Mouse (Mus musculus) stomach, postnatal 0 days (tissue): Measurements from ENCODE around the gene Vac14. TPM values are rescaled to one million over a fixed set of nuclear protein-coding genes. Genes with fewer than 3 reads are reported as not detected.

Experiments used
- ATAC-seq: fragments of 200-750 bp; cut with Nextera tagmentation; 2 replicates; pipeline ENCODE4 v1.8.0; 2017; ENCODE audit not compliant: low FRiP score, low TSS enrichment
- DNase-seq: peaks from one replicate; pipeline ENCODE4 v3.0.0-alpha.2; 2016; ENCODE audit warnings: low spot score
- H3K27ac ChIP-seq: fragments of 300-500 bp; sonication (generic); replicated peaks from 2 replicates; pipeline ENCODE4 v1.5.1; 2014; ENCODE audit warnings: mild to moderate bottlenecking, control low read depth
- H3K27me3 ChIP-seq: fragments of 300-500 bp; sonication (generic); 2 replicates; pipeline ENCODE4 v1.6.1; 2014; ENCODE audit warnings: low read length; ENCODE audit not compliant: control insufficient read depth, insufficient read depth
- H3K36me3 ChIP-seq: fragments of 300-500 bp; sonication (generic); 2 replicates; pipeline ENCODE4 v1.6.1; 2014; ENCODE audit warnings: low read length, mixed read lengths; ENCODE audit not compliant: control insufficient read depth, insufficient read depth
- H3K4me1 ChIP-seq: fragments of 300-500 bp; sonication (generic); replicated peaks from 2 replicates; pipeline ENCODE4 v1.6.1; 2014; ENCODE audit warnings: antibody characterized with exemption; ENCODE audit not compliant: control insufficient read depth, insufficient read depth
- H3K4me2 ChIP-seq: fragments of 300-500 bp; sonication (generic); replicated peaks from 2 replicates; pipeline ENCODE4 v1.6.1; 2014; ENCODE audit warnings: low read depth, mild to moderate bottlenecking, control low read depth, moderate library complexity
- H3K4me3 ChIP-seq: fragments of 300-500 bp; sonication (generic); 2 replicates; pipeline ENCODE4 v1.5.1; 2014; ENCODE audit warnings: low read depth, low read length, control low read depth
- H3K9ac ChIP-seq: fragments of 300-500 bp; sonication (generic); 2 replicates; pipeline ENCODE4 v1.6.1; 2014; ENCODE audit warnings: mild to moderate bottlenecking, low read length, control low read depth, mixed read lengths
- H3K9me3 ChIP-seq: fragments of 300-500 bp; sonication (generic); 2 replicates; pipeline ENCODE4 v1.6.1; 2016; ENCODE audit warnings: low read length; ENCODE audit not compliant: control insufficient read depth
- CTCF ChIP-seq: IDR thresholded peaks from 2 replicates; pipeline ENCODE4 v1.5.1; 2016; ENCODE audit warnings: antibody characterized with exemption, low read depth, mild to moderate bottlenecking, moderate library complexity
- EP300 ChIP-seq: optimal IDR thresholded peaks from 2 replicates; pipeline ENCODE3; 2016; ENCODE audit warnings: antibody characterized with exemption
- WGBS: fragments of 180-500 bp; shearing (Covaris S2); extraction: QIAGEN DNeasy Blood & Tissue Kit; methylation state at CpG from one replicate; pipeline ENCODE4 v1.1.7; 2014; 5-methylcytosine and 5-hydroxymethylcytosine counted together
- polyA plus RNA-seq: library from polyadenylated mRNA; unstranded; fragments of >200 nt; fragmentation: Nextera tagmentation; extraction: Ambion mirVana; gene quantifications from 2 replicates; pipeline ENCODE4 v1.2.1, GENCODE M21; 2015

Vac14 gene
- polyA plus RNA-seq, 1 experiment from 2014 or later, result 7.7 TPM

DNA sequence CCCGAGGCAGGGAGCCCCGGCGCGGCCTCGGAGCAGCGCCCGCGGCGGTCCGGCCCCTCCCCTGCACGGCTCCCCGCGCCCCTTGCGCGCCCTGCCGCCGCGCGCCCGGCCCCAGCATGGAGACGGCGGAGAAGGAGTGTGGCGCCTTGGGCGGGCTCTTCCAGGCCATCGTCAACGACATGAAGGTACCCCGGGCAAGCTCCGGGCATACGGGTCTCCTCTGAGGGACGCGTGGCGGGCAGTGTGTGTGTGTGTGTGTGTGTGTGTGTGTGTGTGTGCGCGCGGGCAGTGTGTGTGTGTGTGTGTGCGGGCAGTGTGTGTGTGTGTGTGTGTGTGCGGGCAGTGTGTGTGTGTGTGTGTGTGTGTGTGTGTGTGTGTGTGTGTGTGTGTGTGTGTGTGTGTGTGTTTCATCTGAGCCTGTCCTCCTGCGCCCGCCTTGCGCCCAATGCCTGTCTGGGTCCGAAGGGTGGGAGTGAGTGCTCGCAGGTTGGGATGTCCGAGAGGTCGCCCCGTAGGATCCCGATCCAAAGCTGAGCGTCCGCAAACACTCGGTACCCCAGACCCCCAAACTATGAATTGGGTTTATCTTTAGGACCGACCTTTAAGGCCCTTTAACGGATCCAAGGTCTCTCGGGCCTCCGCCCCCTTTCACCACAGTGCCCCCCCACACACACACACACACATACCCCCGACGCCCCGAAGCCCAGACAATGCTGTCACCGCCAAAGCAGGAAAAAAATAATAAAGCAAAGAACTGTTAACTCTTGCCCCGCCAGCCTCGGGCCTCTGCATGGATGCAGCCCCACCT is 103.4 kb downstream of the Vac14 start:
- Histone ChIP-seq H3K4me2 (peak overlapping the region; percentile 69), H3K9me3 (no peaks in the 10 kb centered on the region), H3K4me3 (peak overlapping the region; percentile 59), H3K9ac (peak overlapping the region; percentile 88), H3K36me3 (no peaks in the 10 kb centered on the region), H3K4me1 (peaks cover 8% of the 10 kb centered on the region), H3K27me3 (no peaks in the 10 kb centered on the region), H3K27ac (peak overlapping the region; percentile 94)
- ATAC-seq, result peak; percentile 73
- WGBS, result 1% methylated on average over 42 of the region's 59 CpGs
- DNase-seq, result peak; percentile 57
- no peak for TF ChIP-seq EP300
- no peak for TF ChIP-seq CTCF

DNA sequence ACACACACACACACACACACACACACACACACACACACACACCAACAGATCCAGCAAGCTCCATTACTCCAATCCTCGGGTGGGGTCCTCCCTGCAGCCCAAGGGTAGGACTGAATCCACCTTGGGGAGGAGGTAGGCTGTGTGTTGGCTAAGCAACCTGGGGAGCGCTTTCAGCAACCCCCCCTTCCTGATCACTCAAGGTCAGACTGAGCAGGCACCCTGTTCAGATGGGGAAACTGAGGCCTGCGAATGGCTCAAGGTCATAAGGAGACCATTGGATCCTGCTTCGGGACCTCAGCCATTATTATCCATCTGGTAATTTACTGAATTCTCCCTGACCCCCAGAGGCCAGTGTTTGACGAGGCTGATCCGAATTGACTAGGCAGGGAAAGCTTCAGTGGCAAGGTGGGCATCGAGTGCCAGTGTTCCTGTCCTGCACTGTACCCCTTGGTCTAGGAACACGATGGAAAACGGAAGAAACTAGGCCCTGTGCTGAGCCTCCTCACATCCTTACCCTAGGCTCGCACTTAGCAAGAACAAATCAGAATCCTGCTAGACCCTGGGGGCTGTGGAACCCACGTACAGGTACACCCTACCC is 104.1 kb downstream of the Vac14 start:
- no peak for DNase-seq
- Histone ChIP-seq H3K4me2 (peak overlapping the region; percentile 69), H3K27me3 (no peaks in the 10 kb centered on the region), H3K4me1 (peaks cover 8% of the 10 kb centered on the region; the same call in 1 of the 2 replicates), H3K9me3 (no peaks in the 10 kb centered on the region), H3K9ac (peak overlapping the region; percentile 67), H3K36me3 (0 out of 2 replicates have a peak, but pooled peaks cover 6% of the 10 kb centered on the region), H3K4me3 (peak overlapping the region; percentile 59), H3K27ac (peak overlapping the region; percentile 49)
- 39% methylated on average over 11 of the region's 11 CpGs for WGBS
- no peak for ATAC-seq
- TF ChIP-seq EP300, result no peak
- TF ChIP-seq CTCF, result no peak

DNA sequence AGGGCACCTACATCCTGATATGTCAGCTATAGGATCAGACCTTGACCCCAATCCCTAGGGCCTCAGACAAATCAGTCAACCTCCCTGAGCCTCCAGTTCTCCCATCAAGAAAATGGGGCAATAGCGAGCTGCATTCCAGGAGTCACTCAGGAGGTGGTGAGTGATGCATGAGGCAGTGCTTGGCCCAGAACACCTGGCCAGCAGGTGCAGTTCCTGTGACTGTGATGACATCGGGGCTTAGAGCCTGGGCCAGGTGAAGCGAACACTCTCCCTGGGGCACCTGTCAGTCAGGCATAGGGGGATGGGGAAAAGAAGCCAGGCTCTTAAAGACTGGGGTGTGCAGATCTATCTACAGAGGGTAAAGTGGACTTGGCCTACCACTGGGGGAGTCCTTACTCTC is 106.1 kb downstream of the Vac14 start:
- 61% methylated on average over 3 of the region's 3 CpGs for WGBS
- no peaks in the 10 kb centered on the region for H3K9me3 ChIP-seq
- TF ChIP-seq CTCF, result no peak
- TF ChIP-seq EP300, result no peak
- H3K36me3 ChIP-seq, result peaks cover 23% of the 10 kb centered on the region
- DNase-seq, result no peak
- H3K4me3 ChIP-seq, result no peak overlapping the region
- H3K27ac ChIP-seq, result no peak overlapping the region; the same call in 1 of the 2 replicates
- H3K27me3 ChIP-seq, result no peaks in the 10 kb centered on the region
- ATAC-seq, result no peak
- 0 out of 2 replicates have a peak overlapping the region, but pooled peaks have one; percentile 8 for H3K4me2 ChIP-seq
- 0 out of 2 replicates have a peak, but pooled peaks cover 3% of the 10 kb centered on the region for H3K4me1 ChIP-seq
- H3K9ac ChIP-seq, result no peak overlapping the region

DNA sequence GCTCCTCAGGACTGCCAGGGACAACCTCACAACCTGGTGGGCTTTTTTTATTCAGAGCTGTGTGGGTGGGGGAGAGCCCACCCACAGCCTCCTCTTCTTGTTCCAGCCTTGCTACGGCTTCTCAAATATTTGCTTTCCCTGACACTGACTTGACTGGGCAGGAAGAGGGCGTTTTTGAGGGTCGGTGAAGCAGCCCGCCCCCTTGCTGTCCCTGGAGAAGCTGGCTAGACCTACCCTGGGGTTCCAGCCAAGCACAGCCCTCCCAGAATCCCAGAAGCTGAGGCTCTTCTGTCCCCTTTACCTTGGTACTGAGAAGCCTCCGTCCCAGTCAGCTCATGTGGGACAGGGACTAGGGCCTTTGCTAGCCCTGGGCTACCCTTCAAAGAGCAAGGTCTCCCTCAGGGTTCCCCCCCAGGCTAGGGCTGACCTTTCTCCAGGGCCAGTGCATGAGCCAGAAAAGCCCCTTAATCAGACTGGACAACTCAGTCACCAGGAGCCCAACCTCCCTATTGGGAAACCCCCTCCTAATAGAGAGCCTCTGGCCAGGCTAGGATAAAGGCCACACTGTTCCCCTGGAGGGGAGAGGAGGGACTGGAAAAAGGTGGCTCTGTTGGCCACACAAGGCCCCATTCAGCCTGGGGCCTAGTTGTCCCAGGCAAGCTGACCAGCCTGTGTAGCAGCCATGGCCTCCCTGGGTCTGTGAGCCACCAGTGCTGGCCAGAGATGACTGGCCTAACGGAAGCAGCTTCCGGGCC is 106.9 kb downstream of the Vac14 start:
- 46% methylated on average over 7 of the region's 7 CpGs for WGBS
- no peak overlapping the region for H3K4me3 ChIP-seq
- TF ChIP-seq CTCF (peak; percentile 47), EP300 (no peak)
- no peak for DNase-seq
- H3K36me3 ChIP-seq, result peaks cover 28% of the 10 kb centered on the region
- ATAC-seq, result no peak
- peak overlapping the region; percentile 27; the same call in 1 of the 2 replicates for H3K4me2 ChIP-seq
- H3K27me3 ChIP-seq, result no peaks in the 10 kb centered on the region
- H3K9ac ChIP-seq, result no peak overlapping the region
- H3K27ac ChIP-seq, result peak overlapping the region; percentile 5
- H3K9me3 ChIP-seq, result no peaks in the 10 kb centered on the region
- H3K4me1 ChIP-seq, result 0 out of 2 replicates have a peak, but pooled peaks cover 3% of the 10 kb centered on the region

DNA sequence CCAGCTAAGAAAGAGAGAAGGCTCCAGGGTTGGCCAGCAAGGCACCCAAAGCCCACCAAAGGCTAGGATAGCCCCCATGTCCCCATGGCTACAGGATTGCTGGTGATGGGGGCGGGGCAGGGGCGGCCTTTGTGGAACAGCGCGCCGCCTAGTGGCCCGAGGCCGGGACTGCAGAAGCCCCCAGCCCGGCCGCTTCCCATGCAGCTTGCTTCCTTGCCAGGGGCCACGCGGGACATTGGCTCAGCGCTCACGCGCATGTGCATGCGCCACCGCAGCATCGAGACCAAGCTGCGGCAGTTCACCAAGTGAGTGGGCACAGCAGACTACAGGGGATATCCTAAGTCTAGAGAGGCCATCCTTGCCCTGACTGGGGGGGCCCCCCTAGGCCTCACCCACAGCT is 108.5 kb downstream of the Vac14 start:
- ATAC-seq (0 out of 2 replicates have a peak, but pooled peaks have one; percentile 16), DNase-seq (peak; percentile 64)
- H3K9ac ChIP-seq, result no peak overlapping the region
- 0 out of 2 replicates have a peak, but pooled peaks cover 3% of the 10 kb centered on the region for H3K4me1 ChIP-seq
- H3K4me2 ChIP-seq, result no peak overlapping the region
- H3K27me3 ChIP-seq, result no peaks in the 10 kb centered on the region
- no peaks in the 10 kb centered on the region for H3K9me3 ChIP-seq
- H3K4me3 ChIP-seq, result no peak overlapping the region
- 21% methylated on average over 18 of the region's 18 CpGs for WGBS
- peaks cover 34% of the 10 kb centered on the region for H3K36me3 ChIP-seq
- TF ChIP-seq CTCF, result peak; percentile 87
- no peak for TF ChIP-seq EP300
- H3K27ac ChIP-seq, result no peak overlapping the region
